Mouse (Mus musculus): Measurements from ENCODE around the gene C2cd5.

The C2cd5 gene

DNA sequence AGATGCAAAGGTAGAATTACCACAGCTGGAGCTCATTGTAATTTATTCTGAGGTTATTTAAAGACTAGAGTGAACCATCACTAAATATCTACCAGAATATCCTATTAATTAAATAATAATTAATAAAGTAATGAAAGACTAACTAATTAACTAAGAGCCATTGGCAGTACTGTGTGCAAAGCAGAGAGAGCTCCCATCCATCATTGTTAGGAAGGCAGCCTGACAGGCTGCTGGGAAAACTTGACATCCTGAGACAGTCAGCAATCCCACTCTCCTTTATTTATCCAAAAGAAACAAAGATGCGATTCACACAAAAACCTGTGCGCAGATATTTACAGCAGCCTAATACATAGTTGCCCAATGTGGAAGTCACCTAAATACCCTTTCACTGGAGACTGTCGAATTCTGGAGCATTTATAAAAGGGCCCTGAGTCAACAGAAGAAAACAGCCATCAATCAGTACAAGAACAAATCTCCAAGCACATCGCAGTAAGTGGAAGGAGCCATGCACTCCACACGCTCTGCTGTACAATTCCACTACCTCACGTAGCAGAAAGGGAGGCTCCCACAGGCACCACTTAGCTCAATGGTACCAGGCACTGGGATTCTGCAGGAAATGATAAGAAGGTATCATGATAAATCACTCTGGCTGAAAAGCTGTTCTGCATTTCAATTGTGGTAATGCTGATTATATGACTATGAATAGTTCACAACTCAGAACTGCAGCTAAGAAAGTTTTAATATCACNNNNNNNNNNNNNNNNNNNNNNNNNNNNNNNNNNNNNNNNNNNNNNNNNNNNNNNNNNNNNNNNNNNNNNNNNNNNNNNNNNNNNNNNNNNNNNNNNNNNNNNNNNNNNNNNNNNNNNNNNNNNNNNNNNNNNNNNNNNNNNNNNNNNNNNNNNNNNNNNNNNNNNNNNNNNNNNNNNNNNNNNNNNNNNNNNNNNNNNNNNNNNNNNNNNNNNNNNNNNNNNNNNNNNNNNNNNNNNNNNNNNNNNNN lies 120.0 kb downstream of the C2cd5 start:
- DNase-seq (ENCODE audit: low read depth): no peak

DNA sequence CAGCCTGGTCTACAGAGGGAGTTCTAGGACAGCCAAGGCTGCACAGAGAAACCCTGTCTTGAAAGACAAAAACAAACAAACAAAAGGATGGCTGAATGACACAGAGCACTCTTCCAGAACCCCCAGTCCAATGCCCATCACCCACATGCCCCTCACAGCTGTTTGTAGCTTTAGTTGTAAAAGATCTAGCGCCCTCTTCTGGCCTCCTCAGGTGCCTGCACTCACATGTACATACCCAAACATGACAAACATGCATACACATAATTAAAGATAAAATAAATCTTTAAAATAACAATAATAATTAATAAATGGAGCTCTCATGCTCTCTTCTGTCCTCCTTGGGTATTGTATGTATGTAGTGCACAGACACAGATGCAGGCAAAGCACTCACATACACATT lies 122.7 kb downstream of the C2cd5 start:
- no peak for DNase-seq (ENCODE audit: low read depth)

DNA sequence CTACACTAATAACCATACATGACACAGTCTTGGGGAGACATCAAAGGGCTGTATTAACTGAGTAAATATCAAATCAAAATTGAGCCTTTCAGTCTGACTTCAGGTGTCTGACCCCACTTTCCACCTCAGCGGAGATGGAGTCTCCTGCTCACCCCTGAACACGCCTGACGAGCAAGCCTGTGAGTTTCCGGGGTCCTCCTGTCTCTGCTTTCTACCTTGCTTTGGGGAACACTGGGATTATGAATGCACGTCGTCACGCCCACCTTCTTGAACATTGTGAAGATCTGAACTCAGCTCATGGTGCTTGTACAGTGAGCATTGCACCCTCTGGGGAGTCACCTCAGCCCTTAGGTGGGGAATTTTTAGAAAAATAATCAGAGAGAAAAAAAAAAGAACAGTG lies 126.7 kb downstream of the C2cd5 start:
- no peak for DNase-seq (ENCODE audit: low read depth)

DNA sequence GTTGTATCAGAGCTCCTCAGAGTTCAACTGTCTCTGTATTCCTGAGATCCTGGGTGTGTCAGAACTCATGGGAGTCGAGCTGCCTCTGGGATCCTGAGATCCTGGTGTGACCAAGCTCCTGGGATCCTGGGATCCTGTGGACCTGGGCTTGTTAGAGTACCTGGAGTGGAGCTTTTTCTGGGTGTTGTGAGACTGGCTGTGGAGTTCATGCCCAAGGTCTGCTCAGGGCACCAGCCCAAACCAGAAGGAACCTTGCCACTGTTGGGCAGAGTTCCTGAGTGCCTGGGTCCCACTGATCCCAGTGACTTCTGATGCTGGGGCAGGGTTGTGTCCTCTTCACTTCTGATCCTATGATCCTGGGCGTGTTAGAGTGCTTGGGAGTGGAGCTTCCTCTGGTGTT lies 127.7 kb downstream of the C2cd5 start:
- no peak for DNase-seq (ENCODE audit: low read depth)

DNA sequence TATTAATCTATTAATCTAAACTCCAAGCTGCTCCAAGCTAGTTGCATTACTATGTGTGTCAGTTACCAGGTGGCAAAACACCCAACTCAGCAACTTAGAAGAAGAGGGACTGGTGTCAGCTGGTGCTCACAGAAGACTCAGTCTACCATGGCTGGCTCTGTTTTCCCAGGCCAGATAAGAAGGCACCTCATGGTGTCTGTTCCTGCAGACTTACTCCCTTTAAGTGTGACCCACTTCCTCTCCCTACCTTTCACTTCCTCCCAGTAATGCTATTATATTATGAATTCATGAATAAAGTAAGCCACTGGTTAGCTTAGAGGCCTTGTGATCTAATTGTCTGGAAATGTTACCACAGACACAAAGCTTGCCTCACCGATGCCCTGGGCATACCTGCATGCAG lies 132.5 kb downstream of the C2cd5 start:
- DNase-seq (ENCODE audit: low read depth): no peak

DNA sequence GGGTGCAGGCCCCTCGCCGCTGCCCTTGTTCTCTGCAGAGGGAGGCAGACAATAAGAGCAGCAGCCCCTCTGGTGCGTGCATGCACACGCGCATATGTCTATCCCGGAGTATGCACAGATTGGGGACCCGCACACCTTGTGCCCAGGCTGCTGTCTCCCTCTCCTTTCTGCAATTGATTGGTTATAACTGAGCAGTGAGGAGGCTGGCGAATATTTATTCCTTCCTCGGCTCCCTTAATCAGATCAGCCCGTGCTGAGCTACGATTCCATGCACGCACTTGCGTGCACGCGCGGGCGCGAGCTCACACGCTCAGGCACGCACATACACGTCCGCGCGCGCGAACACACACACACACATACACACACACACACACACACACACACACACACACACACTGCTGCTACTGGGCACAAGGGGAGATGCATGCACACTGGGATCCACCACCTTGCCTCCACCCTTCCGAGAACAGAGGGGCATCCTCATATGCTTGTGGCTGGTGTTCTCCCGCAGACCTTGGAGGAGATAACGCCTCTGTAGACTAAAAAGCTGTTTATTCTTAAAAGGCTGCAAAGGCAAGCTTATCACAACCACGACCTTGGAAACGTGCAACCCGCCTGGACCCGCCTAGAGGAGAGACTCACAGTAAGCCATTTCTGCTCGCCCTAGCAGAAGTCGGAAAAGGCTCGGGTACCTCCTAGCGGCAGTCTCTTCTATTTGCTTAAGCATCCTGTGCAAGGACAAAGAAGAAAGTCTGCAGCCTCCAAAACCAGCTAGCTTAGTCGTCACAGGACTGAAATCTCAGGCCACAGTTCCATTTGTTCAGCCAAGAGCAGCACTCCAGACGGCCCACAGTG lies 135.2 kb downstream of the C2cd5 start:
- DNase-seq (ENCODE audit: low read depth): peak; percentile 60

DNA sequence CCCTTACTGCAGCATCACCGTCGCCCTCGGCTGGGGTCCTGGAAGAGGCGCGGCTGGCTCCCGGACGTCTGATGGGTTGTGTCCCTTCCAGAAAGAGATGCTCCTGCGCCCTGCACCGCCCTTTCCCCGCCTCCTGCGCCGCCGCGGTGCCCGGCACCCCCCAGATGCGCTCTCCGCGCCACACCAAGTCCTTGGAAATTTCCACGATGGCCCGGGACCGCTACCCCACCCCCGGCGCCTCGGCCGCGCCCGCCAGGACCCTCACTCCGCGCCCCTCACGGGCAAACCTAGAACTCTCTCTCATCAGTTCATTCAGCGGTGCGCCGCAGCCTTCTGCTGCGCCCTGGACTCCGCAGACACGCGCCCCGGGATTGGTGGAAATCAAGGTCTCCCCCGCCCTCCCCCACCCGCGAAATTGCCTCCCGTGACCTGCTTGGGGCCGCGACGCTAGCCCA lies 135.8 kb downstream of the C2cd5 start, which contains the start of gene St8sia1:
Gene St8sia1 (minus strand): TSS at position 377 of the 455 bp plus-strand sequence.
- no peak for DNase-seq (ENCODE audit: low read depth)

DNA sequence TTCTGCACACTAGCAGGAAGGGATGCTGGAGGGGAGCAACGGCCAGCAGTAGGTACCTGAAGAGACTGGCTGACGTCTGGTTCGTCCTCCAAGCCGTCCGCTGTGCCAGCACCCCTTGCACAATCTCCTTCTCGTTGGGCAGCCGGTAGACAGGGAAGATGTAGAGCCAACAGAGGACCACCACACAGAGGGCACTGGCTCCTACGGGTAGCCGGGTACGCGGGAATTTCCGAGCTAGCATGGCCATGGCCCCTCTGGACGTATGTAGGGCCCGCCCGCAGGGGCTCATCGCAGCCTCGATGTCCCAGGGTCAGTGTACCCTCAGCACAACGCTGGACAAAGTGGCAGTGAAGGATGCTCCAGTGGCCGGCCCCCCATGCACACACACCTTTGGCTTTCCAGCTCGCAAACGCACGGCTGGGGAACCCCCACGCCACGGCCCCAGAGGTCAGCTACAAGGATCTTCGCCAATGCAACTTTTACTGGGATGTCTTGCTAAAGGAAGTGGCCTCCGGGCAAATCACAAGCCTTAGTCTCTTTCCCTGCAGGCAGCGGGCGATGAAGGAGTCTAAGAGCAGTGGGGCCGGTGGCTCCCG lies 136.4 kb downstream of the C2cd5 start:
- no peak for DNase-seq (ENCODE audit: low read depth)

DNA sequence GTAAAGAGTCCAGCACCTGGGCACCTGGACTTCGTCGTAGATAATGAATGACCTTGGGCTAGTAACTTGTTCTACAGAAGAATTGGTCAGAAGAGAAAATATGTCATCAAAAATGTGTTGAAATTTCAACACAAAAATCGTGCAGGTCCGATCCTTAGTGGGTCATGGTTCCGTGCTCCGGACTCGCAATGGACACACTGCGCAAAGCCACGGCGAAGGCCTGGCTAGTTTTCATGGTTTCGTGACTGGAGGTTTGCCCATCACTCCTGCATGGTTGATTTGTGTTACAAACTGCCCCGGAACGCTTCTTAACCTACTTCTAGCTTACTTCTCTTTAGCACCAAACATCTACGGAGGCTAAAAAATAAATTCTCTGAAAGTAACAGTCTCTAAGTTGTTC lies 137.1 kb downstream of the C2cd5 start:
- no peak for DNase-seq (ENCODE audit: low read depth)

DNA sequence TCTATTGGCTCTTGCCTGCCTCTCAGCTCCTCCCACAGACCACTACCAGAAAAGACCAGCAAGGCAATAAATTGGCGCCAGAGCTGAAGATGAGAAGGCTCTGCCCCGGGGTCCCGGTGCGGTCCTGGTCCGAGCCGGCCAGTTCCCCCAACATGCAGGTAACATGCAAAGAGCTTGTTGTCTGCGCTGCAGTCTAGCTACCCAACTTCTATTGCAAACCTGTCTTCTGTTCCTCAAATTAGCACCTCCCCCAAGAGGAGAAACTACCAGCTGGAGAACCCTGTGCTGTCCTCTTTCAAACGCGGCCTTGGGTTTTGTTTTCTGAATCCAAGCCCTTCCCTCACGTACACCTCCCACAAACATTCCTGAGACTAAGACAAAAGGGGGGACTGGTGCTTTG lies 137.5 kb downstream of the C2cd5 start:
- no peak for DNase-seq (ENCODE audit: low read depth)

DNA sequence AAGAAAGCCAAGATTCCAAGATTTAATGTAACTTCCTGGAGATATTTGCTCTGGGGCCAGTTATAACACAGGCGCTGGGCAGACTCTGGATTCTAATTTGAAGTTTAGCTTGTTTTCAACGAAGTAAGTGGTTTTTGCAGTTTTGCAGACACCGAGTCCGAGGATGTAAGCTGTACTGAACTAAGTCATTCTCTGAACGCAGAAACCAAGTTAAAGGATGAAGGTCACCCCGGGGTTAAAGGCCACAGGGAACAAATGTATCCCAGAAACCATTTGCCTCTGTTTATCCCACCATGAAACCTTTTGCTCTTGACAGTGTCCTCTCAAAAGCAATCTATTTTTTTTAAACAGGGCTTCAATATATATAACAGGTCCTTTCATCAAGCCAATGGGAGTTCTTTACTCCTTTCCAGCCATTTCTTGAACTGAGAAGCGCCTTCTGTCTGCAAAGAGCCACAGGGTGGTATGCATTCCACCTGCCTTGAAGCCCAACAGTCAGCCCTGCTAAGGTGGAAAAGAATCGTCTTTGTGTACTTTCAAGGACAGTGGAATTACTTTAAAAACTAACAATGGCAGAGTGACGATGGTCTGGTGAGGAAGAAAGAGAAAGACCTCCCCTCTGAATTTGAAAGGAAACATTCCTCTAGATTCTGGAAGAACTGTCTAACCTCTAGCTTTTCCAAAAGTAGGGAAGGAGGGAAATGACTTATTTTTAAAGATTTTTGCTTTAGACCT lies 138.1 kb downstream of the C2cd5 start:
- DNase-seq (ENCODE audit: low read depth): no peak
